In genomic region chr10:117844782-117845596, GRCm38 (mm10) we compare ENCODE assay signal across 8 mouse cellular contexts. TPM values are rescaled to one million over a fixed set of nuclear protein-coding genes. Genes with fewer than 3 reads are reported as not detected.
DNase-seq lines count a peak whose midpoint lies in the region; ATAC-seq and TF ChIP-seq lines count a peak whose summit lies in the region.

No protein-coding gene starts in this region.

- H3K79me2 ChIP-seq in CH12.LX (replicated peaks; ENCODE audit: control insufficient read depth, extremely low read depth, insufficient read depth, poor library complexity, severe bottlenecking): peaks cover 47% of the 10 kb centered on the region

- H3K9ac ChIP-seq in CH12.LX (ENCODE audit: insufficient read depth, low read depth): peak overlapping the region; percentile 94
- peak overlapping the region; percentile 93 for H3K9ac ChIP-seq in forebrain, embryonic 12.5 days
- H3K9ac ChIP-seq in heart, postnatal 0 days (replicated peaks; ENCODE audit: low read depth, low read length): peak overlapping the region; percentile 100
- peak overlapping the region; percentile 98 for H3K9ac ChIP-seq in neural tube, embryonic 13.5 days

- ATAC-seq in forebrain, embryonic 12.5 days (ENCODE audit: low FRiP score): peak; percentile 40
- ATAC-seq in heart, postnatal 0 days (ENCODE audit: insufficient read depth, low read depth): peak; percentile 16
- peak; percentile 30 for ATAC-seq in neural tube, embryonic 13.5 days (ENCODE audit: low read depth)

- H3K27me3 ChIP-seq in CH12.LX (replicated peaks): peaks cover 3% of the 10 kb centered on the region
- peaks cover 4% of the 10 kb centered on the region; the same call in 1 of the 2 replicates for H3K27me3 ChIP-seq in forebrain, embryonic 12.5 days
- H3K27me3 ChIP-seq in heart, postnatal 0 days (ENCODE audit: control insufficient read depth, insufficient read depth, low read length): no peaks in the 10 kb centered on the region
- no peaks in the 10 kb centered on the region for H3K27me3 ChIP-seq in neural tube, embryonic 13.5 days

- H3K4me2 ChIP-seq in CH12.LX (ENCODE audit: insufficient read depth, low read depth, poor library complexity, severe bottlenecking): peak overlapping the region; percentile 91; the same call in 1 of the 2 replicates
- H3K4me2 ChIP-seq in forebrain, embryonic 12.5 days: peak overlapping the region; percentile 60
- H3K4me2 ChIP-seq in heart, postnatal 0 days (ENCODE audit: low read depth, low read length): peak overlapping the region; percentile 63
- H3K4me2 ChIP-seq in neural tube, embryonic 13.5 days: peak overlapping the region; percentile 65

- in situ Hi-C loops in CH12.LX (cut with MboI; ENCODE audit: low pct_ligation_motif_present, low pct_unique_long_range_greater_than_20kb, low sequenced_read_pairs): loop anchor here (25.0 kb wide), 1 partner anchor 267 kb away; no protein-coding TSS in a partner anchor

- dilution Hi-C loops in CH12.LX (cut with MboI; ENCODE audit: extremely low pct_ligation_motif_present, extremely low pct_unique_long_range_greater_than_20kb, low sequenced_read_pairs): no loop called here

- no peak for TF ChIP-seq RAD21 in CH12.LX (IDR thresholded peaks at IDR 0.05; ENCODE audit: low read depth, low read length)

- no peaks in the 10 kb centered on the region for H3K9me3 ChIP-seq in CH12.LX (replicated peaks; ENCODE audit: low read length)
- H3K9me3 ChIP-seq in forebrain, embryonic 12.5 days: no peaks in the 10 kb centered on the region
- no peaks in the 10 kb centered on the region for H3K9me3 ChIP-seq in heart, postnatal 0 days (replicated peaks; ENCODE audit: control insufficient read depth, low read length)
- H3K9me3 ChIP-seq in neural tube, embryonic 13.5 days: no peaks in the 10 kb centered on the region

- H3K4me1 ChIP-seq in CH12.LX (ENCODE audit: control insufficient read depth in 1 of 2, insufficient read depth in 2 of 2): peaks cover 7 to 39% of the 10 kb centered on the region in 2 experiments; a peak in 3 of 4 replicates
- H3K4me1 ChIP-seq in forebrain, embryonic 12.5 days: peaks cover 25% of the 10 kb centered on the region
- H3K4me1 ChIP-seq in heart, postnatal 0 days (ENCODE audit: control insufficient read depth, insufficient read depth): peaks cover 41% of the 10 kb centered on the region
- peaks cover 34% of the 10 kb centered on the region for H3K4me1 ChIP-seq in neural tube, embryonic 13.5 days (replicated peaks)

- WGBS in forebrain, embryonic 12.5 days: 3% methylated on average over 45 of the region's 52 CpGs
- under 1% methylated on average over 46 of the region's 52 CpGs for WGBS in heart, postnatal 0 days
- 2% methylated on average over 49 of the region's 52 CpGs for WGBS in neural tube, embryonic 13.5 days

- no peak for TF ChIP-seq POLR2A in CH12.LX (IDR thresholded peaks at IDR 0.05; ENCODE audit: low read depth, low read length)

- TF ChIP-seq CTCF in CH12.LX (conservative IDR thresholded peaks at IDR 0.05 in 1 of 2, IDR thresholded peaks at IDR 0.05 in 1 of 2; ENCODE audit: low read depth in 2 of 2, low read length in 2 of 2): no peak
- TF ChIP-seq CTCF in heart, postnatal 0 days (IDR thresholded peaks at IDR 0.05; ENCODE audit: low read depth): no peak

- H3K4me3 ChIP-seq in CH12.LX (replicated peaks in 1 of 3; ENCODE audit: low read depth in 2 of 3, low read length in 2 of 3, poor library complexity in 1 of 3): peak overlapping the region; percentile 74 to 98 (median 81)
- H3K4me3 ChIP-seq in forebrain, embryonic 12.5 days (replicated peaks): peak overlapping the region; percentile 88
- peak overlapping the region; percentile 98 for H3K4me3 ChIP-seq in heart, postnatal 0 days (ENCODE audit: low read depth, low read length)
- peak overlapping the region; percentile 90 for H3K4me3 ChIP-seq in neural tube, embryonic 13.5 days

- peak; percentile 42; the same call in 1 of the 2 replicates for TF ChIP-seq EP300 in CH12.LX (IDR thresholded peaks at IDR 0.05; ENCODE audit: low read length)
- no peak; the same call in 1 of the 2 replicates for TF ChIP-seq EP300 in heart, postnatal 0 days (IDR thresholded peaks at IDR 0.05; ENCODE audit: low read depth)

- peak overlapping the region; percentile 80 for H3K27ac ChIP-seq in CH12.LX (ENCODE audit: insufficient read depth, low read depth)
- peak overlapping the region; percentile 97 for H3K27ac ChIP-seq in forebrain, embryonic 12.5 days
- H3K27ac ChIP-seq in heart, postnatal 0 days (ENCODE audit: low read depth): peak overlapping the region; percentile 99
- peak overlapping the region; percentile 99 for H3K27ac ChIP-seq in neural tube, embryonic 13.5 days (replicated peaks)

- H3K36me3 ChIP-seq in CH12.LX (replicated peaks in 1 of 2; ENCODE audit: control insufficient read depth in 1 of 2, insufficient read depth in 1 of 2, low read length in 1 of 2): no peaks in the 10 kb centered on the region
- no peaks in the 10 kb centered on the region for H3K36me3 ChIP-seq in forebrain, embryonic 12.5 days (replicated peaks)
- H3K36me3 ChIP-seq in heart, postnatal 0 days (replicated peaks; ENCODE audit: control insufficient read depth, insufficient read depth, low read length): no peaks in the 10 kb centered on the region
- H3K36me3 ChIP-seq in neural tube, embryonic 13.5 days: no peaks in the 10 kb centered on the region

- no peak for DNase-seq in CH12.LX (ENCODE audit: extremely low read depth)
- DNase-seq in c-Kit-negative CD71-positive TER-119-positive erythroid progenitor cells, embryonic 14.5 days (ENCODE audit: low read depth, low spot score): peak; percentile 27
- peak; percentile 54 for DNase-seq in heart, postnatal 0 days (ENCODE audit: low spot score)
- peak; percentile 79 to 82 for DNase-seq in kidney, postnatal 36 days
- DNase-seq in lung, adult 18-20 months: peak; percentile 84 to 86
- DNase-seq in telencephalon, adult 2 months (ENCODE audit: low read depth, low spot score): peak; percentile 31

TF ChIP-seq in CH12.LX, 34 proteins besides CTCF, POLR2A, EP300 and RAD21 (continues in another document):
- TF ChIP-seq HCFC1 (IDR thresholded peaks at IDR 0.05; ENCODE audit: low read depth, low read length) (0 out of 2 replicates have a peak, but pooled peaks have one; percentile 10), MAX (IDR thresholded peaks at IDR 0.05; ENCODE audit: low read length) (no peak), TCF12 (IDR thresholded peaks at IDR 0.05; ENCODE audit: low read depth, low read length) (no peak), UBTF (IDR thresholded peaks at IDR 0.05; ENCODE audit: low read depth, low read length) (no peak), MEF2A (IDR thresholded peaks at IDR 0.05; ENCODE audit: borderline replicate concordance, low read depth, low read length) (no peak), BHLHE40 (IDR thresholded peaks at IDR 0.05; ENCODE audit: low read depth, low read length) (no peak), ZNF384 (IDR thresholded peaks at IDR 0.05; ENCODE audit: low read depth, low read length) (peak; percentile 89), MYC (IDR thresholded peaks at IDR 0.05; ENCODE audit: low read depth, low read length) (no peak), POLR2AphosphoS2 (IDR thresholded peaks at IDR 0.05; ENCODE audit: low read depth, low read length) (no peak), JUND (conservative IDR thresholded peaks at IDR 0.05; ENCODE audit: low read depth, low read length) (no peak), PAX5 (IDR thresholded peaks at IDR 0.05; ENCODE audit: low read length) (no peak), SIN3A (IDR thresholded peaks at IDR 0.05; ENCODE audit: low read length) (peak; percentile 71; the same call in 1 of the 2 replicates), ZKSCAN1 (IDR thresholded peaks at IDR 0.05; ENCODE audit: borderline replicate concordance, low read depth, low read length) (no peak), IRF4 (IDR thresholded peaks at IDR 0.05; ENCODE audit: low read depth, low read length) (no peak), ZC3H11A (IDR thresholded peaks at IDR 0.05; ENCODE audit: low read depth, low read length) (no peak), MAZ (IDR thresholded peaks at IDR 0.05; ENCODE audit: low read depth, low read length) (peak; percentile 32; the same call in 1 of the 2 replicates), RCOR1 (conservative IDR thresholded peaks at IDR 0.05; ENCODE audit: low read depth, low read length) (no peak), CHD1 (IDR thresholded peaks at IDR 0.05; ENCODE audit: low read depth, low read length) (no peak; the same call in 1 of the 2 replicates), E2F4 (IDR thresholded peaks at IDR 0.05; ENCODE audit: insufficient replicate concordance, low read depth, low read length) (0 out of 2 replicates have a peak, but pooled peaks have one; percentile 26), NELFE (IDR thresholded peaks at IDR 0.05; ENCODE audit: low read depth, low read length) (no peak), ZMIZ1 (IDR thresholded peaks at IDR 0.05; ENCODE audit: low read depth, low read length) (no peak), ETS1 (conservative IDR thresholded peaks at IDR 0.05; ENCODE audit: low read depth, low read length) (no peak), TBP (conservative IDR thresholded peaks at IDR 0.05; ENCODE audit: low read depth, low read length) (no peak), CHD2 (IDR thresholded peaks at IDR 0.05; ENCODE audit: low read length) (no peak), MAFK (IDR thresholded peaks at IDR 0.05; ENCODE audit: insufficient replicate concordance, low read length) (no peak), SMC3 (IDR thresholded peaks at IDR 0.05; ENCODE audit: low read depth, low read length) (no peak)

RNA-seq across cellular contexts. Expression of gene Rap1b, which starts 0.8 kb away (rescaled TPM):
- 37.0 and 49.8 TPM in 2 replicates for total RNA-seq in CH12.LX (2012; rRNA removed)
- total RNA-seq in CH12.LX (2014; rRNA removed): 205 and 225 TPM in 2 replicates
- polyA plus RNA-seq in CH12.LX (2012; ENCODE audit: insufficient read length, low read depth): 186 and 214 TPM in 2 replicates
- 125 and 130 TPM in 2 replicates for polyA plus RNA-seq in forebrain, embryonic 12.5 days (2016; fragmentation: Nextera tagmentation; extraction: Ambion mirVana)
- 46.1 and 52.8 TPM in 2 replicates for total RNA-seq in heart, postnatal 0 days (2014; rRNA removed; ENCODE audit: low replicate concordance)
- 99.0 and 105 TPM in 2 replicates for polyA plus RNA-seq in heart, postnatal 0 days (2015; fragmentation: Nextera tagmentation; extraction: Ambion mirVana)
- polyA plus RNA-seq in neural tube, embryonic 13.5 days (2015; fragmentation: Nextera tagmentation; extraction: Ambion mirVana): 165 and 177 TPM in 2 replicates

RNA-seq across cellular contexts. Expression of gene Nup107, which starts 52.5 kb away (rescaled TPM):
- total RNA-seq in CH12.LX (2012; rRNA removed) (47.7 and 58.1 TPM in 2 replicates), CH12.LX (2014; rRNA removed) (87.7 and 97.0 TPM in 2 replicates)
- polyA plus RNA-seq in CH12.LX (2012; ENCODE audit: insufficient read length, low read depth): 77.7 and 82.0 TPM in 2 replicates
- polyA plus RNA-seq in forebrain, embryonic 12.5 days (2016; fragmentation: Nextera tagmentation; extraction: Ambion mirVana): 87.5 and 95.3 TPM in 2 replicates
- 11.4 and 23.6 TPM in 2 replicates for total RNA-seq in heart, postnatal 0 days (2014; rRNA removed; ENCODE audit: low replicate concordance)
- polyA plus RNA-seq in heart, postnatal 0 days (2015; fragmentation: Nextera tagmentation; extraction: Ambion mirVana): 18.6 and 19.1 TPM in 2 replicates
- 36.3 and 42.7 TPM in 2 replicates for polyA plus RNA-seq in neural tube, embryonic 13.5 days (2015; fragmentation: Nextera tagmentation; extraction: Ambion mirVana)
